Mouse (Mus musculus) adrenal gland, postnatal 36 days (tissue): ENCODE results near the gene Mis18bp1. TPM values are rescaled to one million over a fixed set of nuclear protein-coding genes. Genes with fewer than 3 reads are reported as not detected.
"Not testable (repeated sequence)": the region's sequence is repeated elsewhere in the genome, so short reads cannot be mapped to it uniquely, and the experiment has no call there.

Source experiments
- DNase-seq, 2 experiments: peaks; one replicate each; pipeline ENCODE4 v3.0.0; 2021; ENCODE audit warnings: mixed read lengths in 1 of 2
- long read RNA-seq, 2 experiments: library from polyadenylated mRNA; stranded (forward); transcript quantifications; one replicate each; pipeline ENCODE4 v2.0.0; 2021; ENCODE audit warnings: borderline sequencing depth in 2 of 2
- total RNA-seq, 2 experiments: library from RNA; stranded (reverse); gene quantifications; 2 replicates each; pipeline ENCODE4 v1.2.3; 2021

Mis18bp1 gene
- total RNA-seq = 1 to 10 TPM; 1.8 to 2.0 TPM
- long read RNA-seq, experiment 1, partial matches to known transcripts = 1 of 1 reads
- long read RNA-seq, experiment 1, other reads (novel, unspliced or antisense) = 0 of 1 reads
- long read RNA-seq, experiment 2 = 0 reads

DNA sequence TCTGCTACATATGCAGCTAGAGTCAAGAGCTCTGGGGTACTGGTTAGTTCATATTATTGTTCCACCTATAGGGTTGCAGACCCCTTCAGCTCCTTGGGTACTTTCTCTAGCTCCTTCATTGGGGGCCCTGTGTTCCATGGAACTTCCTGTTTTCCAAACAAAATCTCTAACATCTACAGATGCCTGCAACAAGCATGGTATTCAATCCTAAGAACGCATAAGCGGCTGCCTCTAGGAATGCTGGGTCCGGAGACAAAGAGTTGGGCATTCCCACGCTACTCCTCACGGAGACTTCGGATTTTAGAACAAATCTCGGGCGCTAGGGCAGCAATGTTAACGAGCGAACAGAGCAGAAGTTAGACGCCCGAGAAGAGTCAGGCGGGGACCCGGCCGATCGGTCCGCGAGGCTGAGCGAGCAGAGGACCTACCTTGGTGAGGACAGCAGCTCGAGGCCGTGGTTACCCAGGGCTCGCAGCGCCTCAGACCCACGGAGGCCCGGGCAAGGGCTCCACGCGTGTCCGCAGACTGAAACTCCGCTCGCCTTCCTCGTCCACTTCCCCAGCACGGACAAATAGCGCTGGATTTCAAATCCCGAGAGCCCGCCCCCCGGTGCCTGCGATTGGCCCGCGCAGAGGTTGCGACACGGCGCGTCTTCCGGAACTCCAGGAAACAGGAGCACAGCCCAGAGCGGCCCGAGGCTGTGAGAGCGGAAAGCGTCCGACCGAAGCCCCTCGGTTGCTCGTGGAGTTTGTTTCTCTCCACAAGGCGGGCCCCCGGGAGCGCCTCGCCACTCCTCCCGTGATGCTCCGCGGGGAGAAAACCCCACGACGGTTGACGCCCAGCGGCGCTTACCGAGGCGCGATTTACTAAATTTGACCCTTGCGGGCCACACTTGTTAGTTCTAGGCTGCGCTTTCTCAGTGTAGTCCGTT is at the start of gene Mis18bp1:
Gene Mis18bp1 (minus strand): TSS at position 584 of the 931 bp plus-strand sequence.
- peak; percentile 93 to 95 for DNase-seq

DNA sequence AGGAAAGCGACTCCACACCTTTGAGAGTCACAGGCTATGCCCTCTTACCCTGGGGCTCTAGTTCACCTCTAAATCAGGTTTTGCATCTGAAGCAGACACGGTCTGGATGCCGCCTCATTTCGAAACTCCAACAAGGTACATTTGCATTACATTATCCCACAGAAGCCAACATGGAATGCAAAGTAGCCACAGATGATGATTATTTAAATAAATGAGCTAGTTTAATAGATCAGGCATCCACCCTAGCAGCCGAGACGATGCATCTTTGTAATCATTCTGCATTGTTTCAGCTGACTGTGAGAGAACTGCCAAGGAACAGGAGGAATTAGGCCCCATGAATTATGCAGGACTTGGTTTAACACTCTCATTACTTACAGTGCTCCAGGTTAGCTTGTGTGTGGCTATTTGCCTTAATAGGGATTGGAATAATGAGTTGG is 44.0 kb upstream of the Mis18bp1 start:
- DNase-seq = no peak

DNA sequence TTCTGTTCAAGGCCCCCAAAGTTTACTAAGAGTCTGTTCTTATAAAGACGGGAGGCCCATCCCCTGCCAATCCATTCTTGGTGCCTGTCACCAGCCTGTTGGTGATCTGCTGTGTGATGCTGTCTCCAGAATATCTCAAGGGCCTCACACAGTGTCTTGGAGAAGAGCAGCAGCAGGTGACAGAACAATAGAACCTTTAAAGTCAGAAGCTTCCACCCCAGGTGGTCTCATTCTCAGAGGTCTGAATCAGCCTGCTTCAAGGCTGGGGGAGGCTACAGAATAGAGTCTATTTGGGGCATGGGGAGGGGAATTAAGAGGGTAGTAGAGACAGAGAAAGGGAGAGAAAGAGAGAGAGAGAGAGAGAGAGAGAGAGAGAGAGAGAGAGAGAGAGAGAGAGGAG is 34.0 kb upstream of the Mis18bp1 start:
- DNase-seq = no peak

DNA sequence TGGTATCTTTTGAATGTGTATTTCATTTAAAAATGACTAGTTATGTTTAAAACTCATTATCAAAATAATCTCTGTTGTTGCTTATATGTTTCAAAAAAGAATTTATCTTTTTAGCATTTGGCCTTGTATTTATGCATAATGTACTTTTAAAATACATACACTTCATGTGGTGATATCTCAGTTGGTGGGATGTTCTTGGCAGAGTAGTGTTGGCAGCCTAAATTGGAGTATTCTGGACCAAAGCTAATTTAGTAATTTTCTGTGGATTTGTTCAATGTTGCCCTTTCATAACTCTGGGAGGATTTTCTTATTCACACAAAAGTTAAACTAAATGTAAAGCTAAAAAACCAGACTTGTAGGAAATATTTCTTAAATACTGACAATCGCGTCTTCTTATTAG is 29.4 kb upstream of the Mis18bp1 start:
- DNase-seq = no peak

DNA sequence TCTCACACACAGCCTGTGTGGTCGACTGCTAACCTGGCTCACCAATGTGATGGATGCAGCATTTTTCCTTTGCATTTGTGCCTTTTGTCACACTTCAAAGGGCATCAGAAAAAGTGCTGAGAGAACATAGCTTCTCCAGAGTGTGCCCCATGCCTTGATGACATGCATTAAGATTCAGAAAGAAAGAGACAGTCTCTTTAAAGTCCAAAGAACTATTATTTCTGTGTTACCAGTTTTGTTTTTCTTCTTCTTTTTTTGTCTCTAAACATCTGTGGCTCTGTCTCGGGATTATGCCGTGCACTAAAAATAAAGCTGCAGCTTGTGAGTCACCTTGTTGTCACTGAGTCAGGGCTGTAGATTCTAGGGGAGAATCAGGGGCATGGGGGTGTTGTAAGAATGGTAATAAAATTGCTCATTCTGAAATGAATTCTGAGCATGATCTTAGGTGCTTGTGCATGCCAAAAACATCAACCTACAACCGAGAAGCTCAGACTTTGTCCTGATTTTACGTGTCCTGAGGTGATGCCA is 21.7 kb upstream of the Mis18bp1 start:
- DNase-seq = peak in 1 of 2 experiments; percentile 4

DNA sequence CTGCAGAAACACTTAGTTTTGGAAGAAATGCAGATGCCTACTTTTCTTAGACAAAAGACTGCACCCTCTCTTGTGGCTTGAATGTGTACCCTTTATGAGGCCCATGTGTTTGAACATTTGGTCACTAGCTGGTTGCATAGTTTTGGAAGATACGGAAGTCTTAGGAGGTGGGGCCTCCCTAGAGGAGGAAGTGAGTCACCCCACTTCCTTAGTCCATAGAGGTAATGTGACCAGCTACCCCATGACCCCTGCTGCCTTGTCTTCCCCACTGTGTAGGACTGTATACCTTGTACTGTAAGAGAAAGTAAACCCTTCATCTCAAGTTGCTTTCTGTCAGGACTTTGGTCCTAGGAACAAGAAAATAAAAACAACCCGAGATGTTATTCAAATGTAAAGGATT is 16.8 kb upstream of the Mis18bp1 start:
- no peak for DNase-seq

DNA sequence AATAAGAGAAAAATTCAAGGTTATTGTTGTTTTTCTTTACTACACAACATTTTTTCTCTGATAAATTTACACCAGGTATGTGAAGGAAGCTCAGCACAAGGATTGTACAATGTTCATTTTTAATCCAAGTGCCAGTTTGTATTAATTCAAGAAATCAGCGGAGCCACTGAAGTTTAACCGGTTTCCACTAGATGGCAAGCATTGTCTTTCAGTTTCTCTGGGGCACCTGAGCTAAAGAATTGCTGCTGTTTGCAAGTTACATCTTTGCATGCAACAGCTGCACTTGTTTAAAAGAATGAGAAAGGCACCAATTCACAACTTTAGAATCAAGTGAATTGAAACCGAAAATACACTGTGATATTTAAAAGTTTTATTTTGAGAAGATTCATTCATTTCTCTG is 15.0 kb upstream of the Mis18bp1 start:
- no peak for DNase-seq

DNA sequence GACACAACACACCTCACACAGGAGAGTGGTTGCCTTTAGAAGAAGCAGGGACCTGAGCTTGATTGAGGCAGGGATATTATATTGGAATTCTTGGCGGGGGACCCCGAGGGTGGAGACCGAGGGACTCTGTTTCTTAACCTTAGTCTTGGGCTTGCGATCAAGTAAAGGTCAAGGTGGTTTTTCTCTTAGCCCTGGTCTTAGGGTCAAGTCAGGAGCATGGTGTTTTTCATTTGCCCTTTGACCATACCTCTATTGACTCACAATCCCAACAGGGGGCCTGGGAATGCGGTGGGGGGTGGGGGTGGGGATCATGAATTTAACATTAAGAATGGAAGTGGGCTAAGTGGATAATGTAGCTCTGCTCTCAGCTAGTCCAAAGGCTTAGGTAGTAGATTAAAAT is 1.3 kb upstream of the Mis18bp1 start:
- no peak for DNase-seq

DNA sequence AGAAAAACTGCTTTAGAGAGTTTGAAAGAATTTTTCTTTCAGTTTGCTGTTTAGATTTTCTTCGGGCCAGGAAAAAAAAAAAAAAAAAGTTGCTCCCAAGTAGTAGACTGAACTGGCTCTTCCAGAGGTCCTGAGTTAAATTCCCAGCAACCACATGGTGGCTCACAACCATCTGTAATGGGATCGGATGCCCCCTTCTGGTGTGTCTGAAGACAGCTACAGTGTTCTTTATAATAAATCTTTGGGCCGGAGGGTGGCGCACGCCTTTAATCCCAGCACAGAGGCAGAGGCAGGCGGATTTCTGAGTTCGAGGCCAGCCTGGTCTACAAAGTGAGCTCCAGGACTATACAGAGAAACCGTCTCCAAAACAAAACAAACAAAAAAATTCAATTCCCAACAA is 555 bp upstream of the Mis18bp1 start:
- DNase-seq = peak; percentile 45 to 55

DNA sequence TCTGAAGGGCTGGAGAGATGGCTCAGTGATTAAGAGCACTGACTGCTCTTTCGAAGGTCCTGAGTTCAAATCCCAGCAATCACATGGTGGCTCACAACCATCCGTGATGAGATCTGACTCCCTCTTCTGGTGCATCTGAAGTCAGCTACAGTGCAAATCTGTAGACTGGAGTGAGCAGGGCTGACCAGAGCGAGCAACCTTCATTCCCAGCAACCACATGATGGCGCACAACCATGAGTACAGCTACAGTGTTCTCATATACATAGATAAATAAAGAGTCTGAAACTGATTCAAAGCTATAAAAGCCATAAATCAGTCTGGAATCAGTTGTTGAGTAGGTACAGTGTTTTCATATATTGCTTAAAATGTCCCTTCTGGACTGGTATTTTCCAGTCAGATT is 36.3 kb downstream of the Mis18bp1 start:
- DNase-seq = not testable (repeated sequence)

DNA sequence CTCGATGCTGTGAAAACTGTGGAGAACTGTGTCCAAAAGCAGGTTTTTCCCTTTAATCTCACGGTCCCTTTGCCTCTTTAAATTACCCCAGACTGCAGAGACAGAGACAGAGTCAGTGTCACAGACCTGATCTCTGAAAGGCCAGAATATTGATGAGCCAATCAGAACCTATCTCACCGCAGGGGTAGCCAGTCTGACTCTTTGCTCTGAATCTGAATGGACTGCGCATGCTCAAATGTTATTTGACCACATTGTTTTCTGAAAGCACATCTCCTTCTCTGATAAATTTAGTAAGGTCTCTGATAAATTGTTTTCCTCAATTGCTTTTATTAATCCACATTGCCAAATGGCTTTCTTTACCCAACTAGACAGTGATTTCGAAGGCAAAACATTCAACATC is 53.0 kb downstream of the Mis18bp1 start:
- no peak for DNase-seq

DNA sequence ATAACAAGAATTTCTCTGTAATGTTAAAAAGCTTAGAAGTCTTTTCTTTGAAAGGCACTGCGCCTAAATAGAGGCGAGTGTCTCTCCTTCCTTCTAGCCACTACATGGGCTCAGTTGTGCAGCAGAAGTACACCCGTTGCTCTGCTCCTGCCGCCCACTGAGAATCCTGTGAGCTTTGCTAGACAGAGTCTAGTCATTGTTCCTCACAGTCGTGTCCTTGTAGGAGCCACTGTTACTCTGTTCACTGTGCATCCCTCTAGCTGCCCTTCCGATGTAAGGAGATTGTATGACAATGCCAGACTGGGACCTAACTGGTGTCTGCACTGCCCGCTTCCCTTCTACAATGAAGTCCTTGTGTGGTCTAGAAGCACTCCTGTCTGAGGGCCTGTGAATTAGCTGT is 53.4 kb downstream of the Mis18bp1 start:
- DNase-seq = no peak

DNA sequence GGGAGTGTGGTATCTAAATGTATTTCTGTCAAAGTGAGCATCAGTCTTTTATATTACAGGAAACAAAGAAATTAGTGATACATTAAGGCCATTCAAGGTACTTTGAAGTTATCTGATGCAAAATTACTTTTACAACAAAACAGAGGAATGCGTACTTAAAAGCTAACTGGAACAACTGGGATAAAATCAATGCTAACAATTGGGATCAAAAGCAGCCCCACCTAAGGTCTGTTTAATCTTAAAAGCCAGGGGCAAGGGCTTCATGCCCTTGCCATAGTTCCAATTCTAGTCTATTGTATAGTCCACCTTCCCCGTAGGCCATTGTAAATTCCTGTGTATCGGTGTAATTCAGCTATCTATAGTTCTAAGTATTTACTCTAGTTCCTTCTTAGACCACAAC is 57.4 kb downstream of the Mis18bp1 start:
- not testable (repeated sequence) for DNase-seq

DNA sequence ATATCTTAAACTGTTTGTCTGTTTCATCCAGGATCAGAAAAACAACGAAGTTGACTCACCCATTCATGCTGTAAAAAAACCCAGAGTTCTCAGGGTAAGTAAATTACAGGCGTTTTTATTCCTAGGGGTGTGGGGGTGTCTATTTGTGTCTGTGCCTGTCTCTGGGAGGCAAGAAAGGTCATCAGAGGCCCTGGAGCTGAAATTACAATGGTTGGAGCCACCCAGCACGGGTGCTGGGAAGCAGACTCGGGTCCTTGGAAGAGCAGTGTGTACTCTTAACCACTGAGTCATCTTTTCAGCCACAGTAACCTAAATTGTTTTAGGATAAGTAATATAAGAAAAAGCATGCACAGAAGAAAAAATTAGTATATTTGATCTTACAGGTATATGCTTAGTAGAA is 58.5 kb downstream of the Mis18bp1 start:
- no peak for DNase-seq

DNA sequence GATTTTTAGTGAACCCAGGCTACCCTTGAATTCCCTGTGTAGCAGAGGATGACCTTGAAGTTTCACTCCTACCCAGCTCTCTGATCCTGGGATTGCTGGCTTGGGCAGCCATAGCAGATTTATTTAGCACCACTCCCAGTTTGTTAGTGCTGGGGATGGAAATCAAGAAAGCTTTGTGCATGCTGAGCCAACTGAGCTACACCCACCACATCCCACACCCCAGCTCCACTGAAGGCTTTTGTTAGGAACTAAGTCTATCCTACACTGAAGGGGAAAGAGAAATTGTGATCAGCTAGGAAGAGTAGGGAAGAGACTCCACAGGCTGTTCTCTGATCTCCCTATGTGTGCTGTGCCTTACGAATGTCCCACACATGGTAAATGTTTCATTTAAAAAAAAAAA is 59.6 kb downstream of the Mis18bp1 start:
- no peak for DNase-seq

DNA sequence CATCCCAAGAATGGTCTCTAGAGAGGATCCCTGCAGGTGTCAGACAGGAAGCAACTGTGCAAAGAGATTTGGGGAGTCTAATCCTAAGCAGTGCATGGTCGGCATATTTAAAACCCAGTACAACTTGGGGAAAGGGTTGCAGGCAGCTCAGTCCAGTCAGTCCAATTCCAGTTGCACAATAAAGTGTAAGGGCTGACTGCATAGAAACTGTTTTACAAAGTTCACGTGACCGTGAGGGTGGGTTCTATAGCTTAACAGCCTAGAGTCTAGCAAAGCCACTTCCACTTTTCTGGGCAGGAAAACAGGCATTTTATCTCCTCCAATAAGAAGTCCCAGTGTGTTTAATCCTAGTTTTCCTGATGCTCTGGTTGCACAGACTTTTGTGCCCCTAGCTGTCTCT is 60.9 kb downstream of the Mis18bp1 start:
- no peak for DNase-seq

DNA sequence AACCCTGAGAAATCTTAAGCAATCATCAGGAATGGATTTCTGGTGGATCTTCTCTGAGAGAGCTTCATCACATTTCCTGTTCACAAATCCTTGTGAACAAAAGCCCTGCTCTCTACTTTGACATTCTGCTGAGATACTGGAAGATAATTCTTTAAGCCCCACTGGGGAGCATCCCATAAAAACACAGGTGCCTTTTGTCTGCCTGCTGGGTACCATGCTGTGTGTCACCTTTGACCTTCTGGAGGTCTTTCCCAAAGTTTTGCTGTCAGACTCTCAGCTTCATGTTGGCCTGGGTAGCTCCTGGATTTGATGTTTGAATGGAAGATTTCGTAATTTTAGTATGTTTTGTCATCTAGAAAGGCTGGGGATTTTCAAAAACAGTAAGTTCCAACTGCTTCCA is 63.7 kb downstream of the Mis18bp1 start:
- no peak for DNase-seq

Other genes starting within 250 kb of the Mis18bp1 start
- 10 to 100 TPM; 13.0 to 13.8 TPM for gene Klhl28, start 207.1 kb downstream of the Mis18bp1 start, total RNA-seq
- gene Togaram1, start 206.8 kb downstream of the Mis18bp1 start, total RNA-seq = 10 to 100 TPM; 35.8 to 40.9 TPM
- gene Prpf39, start 136.3 kb downstream of the Mis18bp1 start, total RNA-seq = 10 to 100 TPM; 28.5 to 34.3 TPM
- 100 to 1,000 TPM; 107 to 113 TPM for gene Fkbp3, start 98.6 kb downstream of the Mis18bp1 start, total RNA-seq
- gene Fancm, start 97.0 kb downstream of the Mis18bp1 start, total RNA-seq = 10 to 100 TPM in 1 of 2 experiments, 1 to 10 TPM in 1; 9.1 to 11.2 TPM
- gene Wdr20rt, start 52.9 kb upstream of the Mis18bp1 start, total RNA-seq = not detected